Mouse (Mus musculus): Measurements from ENCODE around the gene Tnnc2.
A peak's percentile ranks its signal among the peaks of the same experiment; 100 is the strongest.

The Tnnc2 gene

DNA sequence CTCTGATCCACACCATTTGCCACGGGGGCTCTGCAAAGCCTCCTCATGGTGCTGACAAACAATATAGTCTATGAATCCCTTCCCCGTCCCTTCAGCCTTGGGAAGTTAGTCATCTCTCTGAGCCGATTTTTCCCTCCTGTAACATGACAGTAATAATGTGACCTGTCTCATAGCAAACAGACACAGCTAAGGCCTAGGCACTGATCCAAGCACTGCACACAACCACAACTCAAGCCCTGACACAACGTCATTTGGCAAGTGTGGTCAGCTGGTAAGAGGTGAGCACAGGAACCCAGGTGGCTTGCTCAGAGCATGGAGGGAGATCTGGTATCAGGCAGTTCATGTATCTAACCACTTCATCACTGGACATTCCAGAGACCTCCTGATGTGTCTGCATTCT, 16.1 kb upstream of the Tnnc2 start:
- no peak for DNase-seq (ENCODE audit: low spot score)

- DNase-seq (ENCODE audit: low spot score): peak; percentile 48
These were observed 14.5 kb upstream of the Tnnc2 start for GRCm38 (mm10) chr2:164794293-164794692.

- no peak for DNase-seq (ENCODE audit: low spot score)
These were observed 14.0 kb upstream of the Tnnc2 start for GRCm38 (mm10) chr2:164793772-164794171.

- DNase-seq (ENCODE audit: low spot score): no peak
These were observed 13.5 kb upstream of the Tnnc2 start for GRCm38 (mm10) chr2:164793236-164793635.

- DNase-seq (ENCODE audit: low spot score): no peak
These were observed 12.8 kb upstream of the Tnnc2 start for GRCm38 (mm10) chr2:164792400-164793190.

GRCm38 (mm10) chr2:164791841-164792261, 12.1 kb upstream of the Tnnc2 start:
- no peak for DNase-seq (ENCODE audit: low spot score)

- no peak for DNase-seq (ENCODE audit: low spot score)
These were observed 10.7 kb upstream of the Tnnc2 start for GRCm38 (mm10) chr2:164790451-164790850.

DNA sequence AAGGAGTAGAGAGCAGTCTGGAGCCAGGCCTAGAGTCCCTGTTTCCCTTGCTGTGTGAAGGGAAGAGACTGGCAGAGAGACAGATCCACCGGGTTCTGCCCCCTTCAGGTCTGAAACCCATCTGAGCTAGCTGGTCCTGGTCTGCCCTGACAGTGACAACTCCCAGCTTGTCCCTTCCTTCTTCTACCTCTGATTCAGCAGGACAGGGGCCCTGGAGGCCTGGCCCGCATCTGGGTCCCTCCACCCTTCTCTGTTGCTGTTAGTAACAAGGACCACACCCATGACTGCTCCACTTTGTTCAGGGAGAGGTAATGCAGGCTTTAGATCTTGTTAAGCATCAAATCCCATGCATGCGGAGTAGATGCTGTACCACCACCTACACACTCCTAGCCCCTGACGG, 8.6 kb upstream of the Tnnc2 start:
- no peak for DNase-seq (ENCODE audit: low spot score)

GRCm38 (mm10) chr2:164787779-164788178, 8.0 kb upstream of the Tnnc2 start:
- DNase-seq (ENCODE audit: low spot score): no peak

GRCm38 (mm10) chr2:164787032-164787431, 7.3 kb upstream of the Tnnc2 start:
- DNase-seq (ENCODE audit: low spot score): no peak

- DNase-seq (ENCODE audit: low spot score): no peak
These were observed 6.7 kb upstream of the Tnnc2 start for GRCm38 (mm10) chr2:164786388-164786885.

- peak; percentile 81 for DNase-seq (ENCODE audit: low spot score)
These were observed 6.0 kb upstream of the Tnnc2 start, which contains the start of gene Snx21 for GRCm38 (mm10) chr2:164785481-164786387. Snx21 (plus strand) TSS chr2:164785823.

DNA sequence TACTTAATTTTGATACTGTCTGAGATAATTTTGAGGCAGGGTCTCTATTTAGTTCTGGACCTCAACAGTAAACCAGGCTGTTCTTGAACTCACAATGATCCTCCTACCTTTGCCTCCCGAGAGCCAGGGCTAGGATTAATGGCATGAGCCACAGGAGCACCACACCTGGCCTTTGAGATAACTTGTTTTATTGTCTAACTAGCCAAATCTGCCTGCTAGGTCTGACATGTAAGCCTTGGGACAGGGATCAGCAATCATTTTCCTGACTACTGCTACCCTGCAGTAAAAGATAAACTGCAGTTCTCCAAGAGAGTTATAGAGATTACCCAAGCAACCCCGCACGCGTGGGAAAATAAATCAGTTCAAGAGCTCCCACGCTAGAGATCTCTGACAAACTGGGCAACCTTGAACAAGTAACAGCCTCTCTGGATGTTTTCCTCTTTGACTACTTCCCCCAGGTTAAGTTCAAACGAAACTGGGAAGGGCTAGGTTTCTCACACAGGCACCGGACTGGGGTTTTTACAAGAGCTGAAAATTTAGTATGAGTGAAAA, 5.2 kb upstream of the Tnnc2 start:
- DNase-seq (ENCODE audit: low spot score): no peak

GRCm38 (mm10) chr2:164783926-164784581, 4.3 kb upstream of the Tnnc2 start:
- DNase-seq (ENCODE audit: low spot score): no peak

DNA sequence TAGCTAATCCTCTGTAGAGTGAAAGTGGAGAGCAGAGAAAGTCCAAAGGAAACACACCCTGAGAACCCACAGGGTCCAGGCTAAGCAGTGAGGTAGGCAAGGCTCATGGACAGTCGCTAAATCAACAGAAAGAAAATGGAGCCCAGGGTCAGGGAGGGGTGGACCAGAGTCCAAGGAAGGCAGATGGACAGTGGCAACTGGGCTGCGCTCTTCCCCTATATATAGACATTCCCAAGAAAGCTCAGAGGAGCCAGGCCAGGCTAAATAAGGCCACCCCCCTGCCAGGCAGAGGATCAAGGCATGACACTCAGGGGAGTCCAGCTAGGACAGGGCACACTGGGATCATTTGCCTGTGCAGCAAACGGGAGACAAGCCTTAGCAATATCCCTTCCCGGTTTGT, 2.1 kb upstream of the Tnnc2 start:
- no peak for DNase-seq (ENCODE audit: low spot score)

GRCm38 (mm10) chr2:164778809-164779208, 958 bp downstream of the Tnnc2 start:
- DNase-seq (ENCODE audit: low spot score): no peak

- DNase-seq (ENCODE audit: low spot score): no peak
These were observed 1.8 kb downstream of the Tnnc2 start for GRCm38 (mm10) chr2:164778015-164778287.

- no peak for DNase-seq (ENCODE audit: low spot score)
These were observed 2.3 kb downstream of the Tnnc2 start for GRCm38 (mm10) chr2:164777246-164778014.

DNA sequence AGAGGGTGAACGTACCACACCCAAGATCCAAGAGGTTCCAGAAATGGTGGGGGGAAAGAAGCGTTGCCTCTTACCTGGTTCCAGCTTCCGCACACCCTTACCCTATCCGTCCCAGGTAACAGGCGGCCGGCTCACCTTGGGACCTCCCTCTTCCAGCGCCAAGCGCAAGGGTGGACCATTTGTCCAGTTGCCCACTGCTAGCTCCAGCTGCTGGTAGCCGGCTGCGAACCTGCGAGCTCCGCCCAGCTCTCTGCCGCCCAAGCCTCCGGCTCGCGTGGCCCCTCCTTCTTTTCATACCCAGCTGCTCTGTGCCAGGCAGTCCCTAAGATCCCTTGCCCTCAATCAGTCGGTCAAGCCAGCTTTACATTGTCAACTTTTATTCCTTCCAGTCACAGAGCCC, 3.0 kb downstream of the Tnnc2 start:
- no peak for DNase-seq (ENCODE audit: low spot score)

DNA sequence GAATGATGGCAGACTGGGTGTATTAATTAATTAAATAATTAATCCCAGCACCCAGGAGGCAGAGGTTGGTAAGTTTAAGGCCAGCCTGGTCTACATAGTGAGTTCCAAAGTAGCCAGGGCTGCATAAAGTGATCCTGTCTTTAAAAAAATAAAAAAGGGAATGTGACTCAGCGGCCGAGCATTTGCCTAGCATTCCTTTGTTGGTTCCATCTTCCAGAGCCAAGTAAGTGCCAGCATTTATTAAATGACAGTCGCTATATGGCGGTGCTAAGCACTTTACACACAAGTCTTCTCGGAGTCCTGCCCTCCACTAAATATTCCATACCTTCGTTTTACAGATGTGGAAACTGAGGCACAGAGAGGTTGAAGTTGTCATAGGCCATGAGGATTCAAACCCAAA, 3.6 kb downstream of the Tnnc2 start:
- DNase-seq (ENCODE audit: low spot score): no peak

- no peak for DNase-seq (ENCODE audit: low spot score)
These were observed 5.8 kb downstream of the Tnnc2 start for GRCm38 (mm10) chr2:164773989-164774364.
